Mouse (Mus musculus) spleen, adult 18-20 months (tissue): Measurements from ENCODE around the gene Ccnh.
"Not testable (repeated sequence)": the region's sequence is repeated elsewhere in the genome, so short reads cannot be mapped to it uniquely, and the experiment has no call there.

Experiments used
- DNase-seq, 2 experiments: peaks; one replicate each; pipeline ENCODE4 v3.0.0; 2022; ENCODE audit warnings: mixed read lengths in 2 of 2

Gene Ccnh

DNA sequence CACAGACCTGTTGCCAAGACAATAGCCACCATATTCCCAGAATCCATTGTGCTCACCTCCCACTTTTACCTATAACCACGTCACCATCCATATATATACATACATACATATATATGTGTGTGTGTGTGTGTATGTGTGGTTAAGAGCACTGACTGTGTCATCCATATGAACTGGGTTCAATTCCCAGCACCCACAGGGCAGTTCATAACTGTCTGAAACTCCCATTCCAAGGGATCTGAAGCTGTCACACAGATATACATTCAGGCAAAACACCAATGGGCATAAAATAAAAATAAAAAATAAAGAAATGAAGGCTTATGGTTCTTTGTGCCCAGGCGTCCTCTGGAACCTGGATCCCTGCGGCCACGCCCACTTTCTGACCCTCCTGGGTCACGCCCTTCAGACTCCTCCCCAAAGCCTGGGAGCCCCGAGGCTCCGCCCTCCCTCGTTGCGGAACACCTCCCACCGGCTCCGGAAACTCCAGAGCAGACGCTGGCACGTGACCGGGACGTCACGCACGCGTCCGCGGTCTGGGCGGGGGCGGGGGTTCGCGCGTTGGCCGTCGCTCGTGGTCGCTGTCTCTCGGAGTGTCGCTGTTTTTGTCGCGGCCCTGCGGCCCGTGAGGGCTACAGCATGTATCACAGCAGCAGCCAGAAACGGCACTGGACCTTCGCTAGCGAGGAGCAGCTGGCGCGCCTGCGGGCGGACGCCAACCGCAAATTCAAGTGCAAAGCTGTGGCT, at the start of gene Ccnh:
Ccnh (plus strand) TSS at position 506 of the 741 bp plus-strand sequence.
- DNase-seq, result peak; percentile 83 to 88

DNA sequence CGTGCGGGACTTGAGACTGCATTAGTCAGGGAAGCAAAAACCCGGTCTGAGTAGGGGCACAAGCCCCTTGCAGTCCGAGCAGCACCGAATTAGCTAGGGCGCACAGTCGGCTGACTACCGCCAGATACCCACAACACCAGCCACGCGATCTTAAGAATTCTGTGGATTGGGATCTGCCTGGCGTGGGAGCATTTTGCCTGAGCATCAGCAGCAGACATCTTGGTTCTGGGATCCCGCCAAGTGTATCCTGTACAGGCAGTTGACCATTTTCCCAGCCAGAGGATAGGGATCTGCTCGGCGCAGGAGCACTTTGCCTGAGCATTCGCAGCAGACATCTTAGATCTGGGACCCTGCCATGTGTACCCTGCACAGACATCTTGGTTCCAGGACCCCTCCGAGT, 45.8 kb upstream of the Ccnh start:
- not testable (repeated sequence) for DNase-seq

DNA sequence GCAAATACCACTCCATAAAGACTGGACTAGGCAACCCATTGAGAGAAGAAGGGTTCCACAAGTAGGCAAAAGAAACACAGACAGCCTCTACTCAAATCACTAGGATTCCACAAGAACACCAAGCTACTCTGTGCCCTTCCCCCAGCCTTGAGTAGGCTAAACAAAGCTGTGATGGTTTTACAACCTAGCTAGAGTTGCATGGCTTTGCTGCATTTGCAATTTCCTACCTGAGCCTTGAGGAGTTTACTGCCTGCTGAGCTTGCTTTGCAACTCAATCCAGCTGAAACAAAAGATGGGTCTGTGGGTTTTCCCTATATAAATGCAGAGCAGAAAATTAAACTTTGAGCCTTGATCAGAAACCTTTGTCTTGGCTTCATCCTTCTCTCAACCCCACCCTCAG, 42.7 kb upstream of the Ccnh start:
- DNase-seq, result no peak

- DNase-seq, result no peak
Observed at GRCm38 (mm10) chr13:85154746-85155145, 34.5 kb upstream of the Ccnh start.

DNA sequence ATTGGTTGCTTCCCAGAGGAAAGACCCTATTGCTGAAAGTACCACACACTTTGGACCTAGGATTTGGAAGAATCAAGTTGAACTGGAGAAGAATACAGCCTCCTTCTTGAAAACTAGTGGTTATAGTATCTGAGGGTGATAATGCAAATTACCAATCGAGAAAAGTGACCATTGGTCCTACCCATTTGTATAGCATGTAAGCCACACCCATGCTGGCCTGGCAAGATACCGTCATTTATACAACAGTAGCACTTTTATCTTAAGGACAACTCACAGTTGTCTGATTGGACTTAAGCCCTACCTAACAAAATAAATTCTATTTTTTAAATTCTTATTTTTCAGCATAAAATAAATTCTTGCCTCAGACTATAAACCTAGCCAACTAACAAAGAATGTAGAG, 29.2 kb upstream of the Ccnh start:
- no peak for DNase-seq

- DNase-seq, result no peak
Observed at GRCm38 (mm10) chr13:85164512-85165124, 24.6 kb upstream of the Ccnh start.

DNA sequence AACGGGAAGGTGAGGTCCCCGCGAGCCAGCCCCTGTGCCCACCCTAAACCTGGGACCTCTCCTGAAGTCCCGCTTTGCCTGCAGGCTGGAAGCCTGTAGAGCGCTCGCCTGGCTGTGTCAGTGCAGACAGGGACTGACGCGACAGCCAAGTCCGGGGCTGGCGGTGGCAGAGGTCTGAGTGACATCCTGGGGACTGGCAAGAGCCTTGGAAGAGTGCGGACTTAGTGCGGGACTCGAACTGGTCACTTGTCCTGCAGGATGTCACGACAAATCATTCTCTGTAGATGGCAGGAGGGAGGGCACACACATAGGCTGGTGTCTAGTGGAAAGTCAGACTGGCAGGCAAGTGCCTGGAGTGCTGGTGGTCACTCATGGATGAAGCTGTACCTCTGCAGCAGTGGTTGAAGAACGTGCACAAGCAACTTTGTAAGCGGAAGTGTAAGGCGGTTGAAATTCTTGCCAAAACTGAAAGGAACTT, 475 bp downstream of the Ccnh start:
- DNase-seq, result no peak

DNA sequence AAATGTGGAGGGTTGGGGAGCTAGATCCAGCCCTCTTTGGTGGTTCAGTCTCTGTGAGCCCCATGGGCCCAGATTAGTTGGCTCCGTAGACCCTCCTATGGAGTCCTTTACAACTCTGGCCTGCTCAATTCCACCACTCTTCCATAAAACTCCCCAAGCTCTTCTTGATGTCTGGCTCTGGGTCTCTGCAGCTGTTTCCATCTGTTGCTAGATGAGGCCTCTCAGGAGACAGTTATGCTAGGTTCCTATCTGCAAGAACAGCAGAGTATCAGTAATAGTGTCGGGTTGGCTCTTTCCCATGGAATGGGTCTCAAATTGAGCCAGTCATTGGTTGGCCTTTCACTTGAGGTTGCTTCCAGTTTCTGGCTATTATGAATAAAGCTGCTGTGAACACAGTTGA, 2.0 kb downstream of the Ccnh start:
- DNase-seq, result no peak

- DNase-seq, result no peak
Observed at GRCm38 (mm10) chr13:85207493-85207892, 18.3 kb downstream of the Ccnh start.

DNA sequence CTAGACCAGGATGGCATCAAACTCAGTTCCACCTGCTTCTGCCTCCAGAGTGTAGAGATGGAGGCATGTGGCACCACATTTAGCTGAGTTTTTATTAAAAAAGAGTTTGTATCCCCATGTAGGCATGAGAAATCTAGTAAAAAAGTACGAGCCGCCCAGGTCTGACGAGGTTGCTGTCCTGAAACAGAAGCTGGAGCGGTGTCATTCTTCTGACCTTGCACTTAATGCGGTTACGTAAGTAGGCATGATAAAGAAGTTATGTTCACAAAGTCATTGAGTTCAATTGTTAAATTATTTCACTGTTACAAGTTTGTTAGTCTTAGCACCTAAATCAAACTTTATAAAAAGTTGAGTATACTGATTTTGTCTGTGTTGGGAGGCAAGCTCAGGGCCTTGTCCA, 19.4 kb downstream of the Ccnh start:
- DNase-seq, result no peak

- no peak for DNase-seq
Observed at GRCm38 (mm10) chr13:85210353-85210752, 21.1 kb downstream of the Ccnh start.

DNA sequence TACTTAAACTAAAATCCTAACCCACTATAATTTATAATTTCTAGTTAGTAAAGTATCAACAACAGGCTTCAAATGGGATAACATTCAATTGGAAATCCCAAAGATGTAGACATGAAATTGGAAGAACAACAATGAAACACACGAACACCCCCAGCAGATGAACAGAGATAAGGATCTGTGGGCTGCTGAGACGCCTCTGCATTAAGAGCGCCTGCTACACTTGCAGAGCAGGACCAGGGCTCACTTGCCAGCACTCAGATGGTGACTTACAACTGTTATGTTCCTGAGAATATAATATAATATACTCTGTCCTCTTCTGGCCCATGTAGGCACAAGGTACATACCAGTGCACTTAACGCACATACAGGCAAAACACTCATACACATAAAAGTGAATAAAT, 29.4 kb downstream of the Ccnh start:
- DNase-seq, result no peak

- no peak for DNase-seq
Observed at GRCm38 (mm10) chr13:85238760-85239159, 49.6 kb downstream of the Ccnh start.
